Mouse (Mus musculus): ENCODE measurements around the gene Cdc45. TPM values are rescaled to one million over a fixed set of nuclear protein-coding genes. Genes with fewer than 3 reads are reported as not detected.

Cdc45 gene
- polyA plus RNA-seq, 1 experiment from 2014 or later: 51.4 TPM

GRCm38 (mm10) chr16:18761734-18762133 lies 50.1 kb downstream of the Cdc45 start:
- no peak for ATAC-seq (ENCODE audit: insufficient number of reproducible peaks, insufficient read depth, low FRiP score, low TSS enrichment)
- H3K4me3 ChIP-seq: no peak overlapping the region
- WGBS: 87% methylated on average over 4 of the region's 4 CpGs

DNA sequence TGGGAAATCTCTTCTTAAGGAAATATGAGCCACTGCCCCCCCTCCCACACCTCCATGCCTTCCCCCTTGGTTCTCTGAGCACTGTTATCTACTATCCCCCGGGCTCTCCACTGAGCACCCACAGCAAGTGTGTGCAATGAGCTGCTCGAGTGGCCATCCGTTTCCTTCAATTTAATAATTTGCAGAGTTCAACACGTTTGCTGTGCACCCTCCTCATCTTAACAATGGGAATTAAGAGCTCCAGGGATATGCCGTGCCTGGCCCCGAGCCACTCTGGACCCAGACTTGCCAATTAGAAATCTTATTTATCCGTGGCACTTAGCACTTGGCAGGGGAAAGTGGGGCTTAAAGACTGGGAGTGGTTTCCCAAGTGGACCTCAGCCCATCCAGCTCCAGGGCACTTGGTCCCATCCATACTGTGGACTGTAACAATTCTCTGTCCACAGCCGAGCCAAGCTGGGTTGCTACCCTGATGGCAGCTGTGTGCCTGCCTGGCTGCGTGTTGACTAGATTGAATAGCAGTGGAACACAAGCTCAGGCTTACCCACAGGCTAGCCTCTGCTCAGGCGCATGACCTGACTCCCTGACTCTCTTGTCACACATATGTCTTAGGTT lies 59.8 kb downstream of the Cdc45 start:
- WGBS: 82% methylated on average over 10 of the region's 10 CpGs
- no peak overlapping the region for H3K4me3 ChIP-seq
- no peaks in the 10 kb centered on the region for H3K36me3 ChIP-seq
- H3K4me2 ChIP-seq (replicated peaks): no peak overlapping the region
- no peaks in the 10 kb centered on the region for H3K4me1 ChIP-seq
- H3K27ac ChIP-seq: no peak overlapping the region
- H3K9ac ChIP-seq: no peak overlapping the region
- no peaks in the 10 kb centered on the region for H3K9me3 ChIP-seq
- ATAC-seq (ENCODE audit: insufficient number of reproducible peaks, insufficient read depth, low FRiP score, low TSS enrichment): no peak; the same call in 1 of the 2 replicates
- H3K27me3 ChIP-seq: no peaks in the 10 kb centered on the region

More at GRCm38 (mm10) chr16:18761734-18762133, 50.1 kb downstream of the Cdc45 start:
- H3K27ac ChIP-seq: no peak overlapping the region
- H3K9ac ChIP-seq: no peak overlapping the region
- no peak overlapping the region for H3K4me2 ChIP-seq (replicated peaks)
- H3K27me3 ChIP-seq: no peaks in the 10 kb centered on the region
- H3K36me3 ChIP-seq: no peaks in the 10 kb centered on the region
- H3K4me1 ChIP-seq: no peaks in the 10 kb centered on the region
- H3K9me3 ChIP-seq: no peaks in the 10 kb centered on the region

DNA sequence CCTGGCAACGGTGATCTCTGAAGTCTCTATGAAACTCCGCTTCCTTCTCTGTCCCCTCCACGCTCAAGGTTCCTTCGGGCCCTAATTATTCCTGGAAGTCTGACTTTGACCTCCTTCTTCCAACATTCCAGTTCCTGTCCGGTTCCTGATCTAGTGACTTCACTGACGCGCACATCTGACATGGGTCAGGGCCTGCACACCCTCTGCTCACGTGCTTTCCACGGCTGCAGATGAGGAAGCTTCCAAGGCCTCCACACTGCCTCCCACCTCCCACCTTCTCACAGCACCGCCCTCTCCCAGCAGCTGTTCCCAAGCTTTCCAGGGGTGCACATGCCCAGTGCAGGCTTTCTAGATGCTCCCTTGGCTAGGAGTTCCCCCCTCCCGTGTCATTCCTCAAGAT lies 60.7 kb downstream of the Cdc45 start:
- WGBS: 79% methylated on average over 11 of the region's 11 CpGs

DNA sequence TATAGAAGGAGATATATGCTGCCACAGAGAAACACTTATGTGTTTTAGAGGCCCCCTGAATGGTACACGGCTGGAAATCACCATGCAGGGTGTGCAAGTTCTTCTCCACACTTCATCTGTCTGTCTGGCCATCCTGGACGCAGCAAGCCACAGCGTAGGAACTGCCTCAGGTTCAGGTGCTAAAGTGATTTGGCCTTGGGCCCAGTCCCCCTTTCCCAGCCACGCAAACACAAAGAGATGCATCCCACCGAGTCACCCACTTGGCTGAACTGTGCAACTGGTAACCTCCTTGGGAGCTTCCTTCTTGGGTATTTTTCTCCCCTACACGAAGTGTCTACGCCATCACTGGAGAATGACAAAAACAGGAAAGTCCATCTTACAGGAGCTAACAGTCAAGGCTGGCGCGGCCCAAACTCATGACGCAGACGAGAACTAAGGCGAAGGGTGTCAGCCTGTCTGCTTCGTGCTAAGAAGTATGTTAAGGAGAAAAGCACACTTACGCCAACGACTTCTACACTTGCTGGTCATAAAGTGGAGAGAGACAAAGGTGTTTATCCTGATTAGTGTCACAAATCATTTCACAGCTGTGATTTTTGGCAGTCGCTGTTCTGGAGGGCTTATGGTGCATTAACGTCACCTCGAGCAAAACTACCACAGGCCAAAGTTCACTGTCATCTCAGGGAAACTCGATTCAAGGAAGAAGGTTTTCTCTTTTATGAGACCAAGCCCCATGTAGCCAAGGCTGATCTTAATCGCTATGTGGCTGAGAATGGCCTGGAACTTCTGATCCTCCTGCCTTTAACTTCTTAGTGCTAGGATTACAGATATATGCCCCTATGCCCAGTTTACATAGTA lies 65.3 kb downstream of the Cdc45 start:
- H3K36me3 ChIP-seq: no peaks in the 10 kb centered on the region
- ATAC-seq (ENCODE audit: insufficient number of reproducible peaks, insufficient read depth, low FRiP score, low TSS enrichment): no peak
- H3K9ac ChIP-seq: no peak overlapping the region
- WGBS: 87% methylated on average over 20 of the region's 20 CpGs
- no peak overlapping the region for H3K27ac ChIP-seq
- no peaks in the 10 kb centered on the region for H3K27me3 ChIP-seq
- H3K4me1 ChIP-seq: no peaks in the 10 kb centered on the region
- H3K4me2 ChIP-seq (replicated peaks): no peak overlapping the region
- no peaks in the 10 kb centered on the region for H3K9me3 ChIP-seq
- H3K4me3 ChIP-seq: no peak overlapping the region

More for the DNA sequence above, 60.7 kb downstream of the Cdc45 start:
- Histone ChIP-seq H3K27ac (no peak overlapping the region), H3K4me2 (replicated peaks) (no peak overlapping the region), H3K36me3 (no peaks in the 10 kb centered on the region), H3K9me3 (no peaks in the 10 kb centered on the region), H3K27me3 (no peaks in the 10 kb centered on the region), H3K4me3 (no peak overlapping the region), H3K4me1 (no peaks in the 10 kb centered on the region), H3K9ac (no peak overlapping the region)
- ATAC-seq (ENCODE audit: insufficient number of reproducible peaks, insufficient read depth, low FRiP score, low TSS enrichment): no peak

- H3K27me3 ChIP-seq: no peaks in the 10 kb centered on the region
- H3K4me3 ChIP-seq: no peak overlapping the region
- ATAC-seq (ENCODE audit: insufficient number of reproducible peaks, insufficient read depth, low FRiP score, low TSS enrichment): no peak
- H3K4me1 ChIP-seq: no peaks in the 10 kb centered on the region
- no peaks in the 10 kb centered on the region for H3K9me3 ChIP-seq
- H3K27ac ChIP-seq: no peak overlapping the region
- no peak overlapping the region for H3K4me2 ChIP-seq (replicated peaks)
- no peaks in the 10 kb centered on the region for H3K36me3 ChIP-seq
- no peak overlapping the region for H3K9ac ChIP-seq
Measured at GRCm38 (mm10) chr16:18738303-18738702, 73.5 kb downstream of the Cdc45 start.

GRCm38 (mm10) chr16:18733100-18733956 lies 78.5 kb downstream of the Cdc45 start:
- no peaks in the 10 kb centered on the region for H3K9me3 ChIP-seq
- H3K36me3 ChIP-seq: no peaks in the 10 kb centered on the region
- 58% methylated on average over 20 of the region's 20 CpGs for WGBS
- H3K4me1 ChIP-seq: no peaks in the 10 kb centered on the region
- no peaks in the 10 kb centered on the region for H3K27me3 ChIP-seq
- no peak overlapping the region for H3K27ac ChIP-seq
- no peak overlapping the region for H3K4me3 ChIP-seq
- H3K9ac ChIP-seq: no peak overlapping the region
- ATAC-seq (ENCODE audit: insufficient number of reproducible peaks, insufficient read depth, low FRiP score, low TSS enrichment): no peak
- no peak overlapping the region for H3K4me2 ChIP-seq (replicated peaks)

GRCm38 (mm10) chr16:18730640-18731039 lies 81.1 kb downstream of the Cdc45 start:
- Histone ChIP-seq H3K4me1 (no peaks in the 10 kb centered on the region), H3K27ac (no peak overlapping the region), H3K9me3 (no peaks in the 10 kb centered on the region), H3K36me3 (no peaks in the 10 kb centered on the region), H3K4me3 (no peak overlapping the region), H3K27me3 (no peaks in the 10 kb centered on the region), H3K9ac (no peak overlapping the region), H3K4me2 (replicated peaks) (no peak overlapping the region)
- WGBS: 74% methylated on average over 3 of the region's 3 CpGs
- ATAC-seq (ENCODE audit: insufficient number of reproducible peaks, insufficient read depth, low FRiP score, low TSS enrichment): no peak

Other genes with a start within 250 kb of the Cdc45 start
- 19.6 and 21.9 TPM in 2 replicates for gene Tbx1, start 221.3 kb downstream of the Cdc45 start, polyA plus RNA-seq (2016; fragmentation: Nextera tagmentation; extraction: Ambion mirVana)
- 4.3 and 4.7 TPM in 2 replicates for gene Gp1bb, start 189.6 kb downstream of the Cdc45 start, polyA plus RNA-seq (2016; fragmentation: Nextera tagmentation; extraction: Ambion mirVana)
- 8.1 and 10.4 TPM in 2 replicates for gene Gm49601, start 185.6 kb downstream of the Cdc45 start, polyA plus RNA-seq (2016; fragmentation: Nextera tagmentation; extraction: Ambion mirVana)
- 45.5 and 47.2 TPM in 2 replicates for gene Sept5, start 182.0 kb downstream of the Cdc45 start, polyA plus RNA-seq (2016; fragmentation: Nextera tagmentation; extraction: Ambion mirVana)
- 30.5 and 32.0 TPM in 2 replicates for gene Cldn5, start 35.1 kb downstream of the Cdc45 start, polyA plus RNA-seq (2016; fragmentation: Nextera tagmentation; extraction: Ambion mirVana)
- gene Ufd1, start 208 bp downstream of the Cdc45 start, polyA plus RNA-seq (2016; fragmentation: Nextera tagmentation; extraction: Ambion mirVana): 104 and 110 TPM in 2 replicates
- 38.2 and 38.3 TPM in 2 replicates for gene 2510002D24Rik, start 24.6 kb upstream of the Cdc45 start, polyA plus RNA-seq (2016; fragmentation: Nextera tagmentation; extraction: Ambion mirVana)
- not detected in 2 replicates for gene Gm28539, start 24.6 kb upstream of the Cdc45 start, polyA plus RNA-seq (2016; fragmentation: Nextera tagmentation; extraction: Ambion mirVana)
- 97.5 and 105 TPM in 2 replicates for gene Mrpl40, start 64.9 kb upstream of the Cdc45 start, polyA plus RNA-seq (2016; fragmentation: Nextera tagmentation; extraction: Ambion mirVana)
- gene Hira, start 65.0 kb upstream of the Cdc45 start, polyA plus RNA-seq (2016; fragmentation: Nextera tagmentation; extraction: Ambion mirVana): 18.4 and 20.2 TPM in 2 replicates